Comparison of ENCODE assay signal across 16 mouse cellular contexts in the genomic region with DNA sequence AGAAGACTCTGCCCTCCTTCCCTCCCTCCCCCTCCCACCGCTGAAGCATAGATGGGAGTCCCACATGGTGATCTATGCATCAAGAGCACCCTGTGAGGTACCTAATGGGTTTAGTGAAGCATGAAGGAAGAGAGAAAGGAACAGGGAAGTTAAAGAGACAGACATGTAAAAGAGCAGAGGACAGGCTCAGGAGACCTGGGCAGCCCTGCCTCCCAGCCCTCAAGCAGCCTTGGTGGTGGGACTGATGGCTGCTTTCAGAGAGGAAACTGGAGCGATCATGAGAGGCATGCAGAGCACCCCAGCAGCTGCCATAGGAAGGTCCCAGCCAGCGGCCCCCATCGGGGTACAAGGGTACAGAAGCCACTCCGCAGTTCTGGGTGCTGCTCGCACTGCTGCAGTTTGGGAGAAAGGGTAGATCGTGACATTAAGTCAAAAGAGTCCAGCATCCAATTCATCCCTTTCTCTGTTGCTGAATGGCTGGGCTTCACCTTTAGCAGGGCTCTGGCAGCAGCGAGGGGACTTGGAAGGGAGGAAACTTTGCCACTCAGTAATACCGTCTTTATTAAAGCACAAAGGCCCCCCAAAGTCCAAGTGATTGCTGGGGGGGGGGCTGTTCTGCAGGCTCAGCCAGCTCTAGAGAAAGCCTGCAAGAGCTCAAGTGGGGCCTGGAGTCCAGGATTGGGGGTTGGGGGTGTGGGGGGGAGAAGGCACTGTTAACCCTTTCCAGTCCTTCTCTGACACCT. TPM values are rescaled to one million over a fixed set of nuclear protein-coding genes. Genes with fewer than 3 reads are reported as not detected.
DNase-seq lines count a peak whose midpoint lies in the region; ATAC-seq lines count a peak whose summit lies in the region.
"Had no signal": no experiment of that assay in that cellular context is flagged by ENCODE, and none has a peak within 500 bp of the region (broad histone marks: within the 10 kb centered on the region; RNA-seq: fewer than 3 reads in every experiment).

No protein-coding gene starts in this region.

- H3K9me3 ChIP-seq in forebrain, embryonic 11.5 days (ENCODE audit: control insufficient read depth, low read length), result no peaks in the 10 kb centered on the region
- H3K9me3 ChIP-seq in hindbrain, embryonic 16.5 days (ENCODE audit: control insufficient read depth, low read length), result no peaks in the 10 kb centered on the region
- H3K9me3 ChIP-seq in neural tube, embryonic 13.5 days, result no peaks in the 10 kb centered on the region
- H3K9me3 ChIP-seq: liver, embryonic 15.5 days had no signal

- H3K4me2 ChIP-seq in forebrain, embryonic 11.5 days (ENCODE audit: low read depth, low read length, severe bottlenecking), result peak overlapping the region; percentile 40; the same call in 1 of the 2 replicates
- H3K4me2 ChIP-seq in hindbrain, embryonic 16.5 days (ENCODE audit: low read length), result peak overlapping the region; percentile 27
- H3K4me2 ChIP-seq in neural tube, embryonic 13.5 days, result peak overlapping the region; percentile 37
- H3K4me2 ChIP-seq: liver, embryonic 15.5 days had no signal

- WGBS in forebrain, embryonic 11.5 days, result under 1% methylated on average over 9 of the region's 9 CpGs
- 3% methylated on average over 9 of the region's 9 CpGs for WGBS in hindbrain, embryonic 16.5 days
- 7% methylated on average over 9 of the region's 9 CpGs for WGBS in neural tube, embryonic 13.5 days

- H3K4me1 ChIP-seq in forebrain, embryonic 11.5 days (replicated peaks; ENCODE audit: control insufficient read depth, insufficient read depth, low read length), result peaks cover 15% of the 10 kb centered on the region
- H3K4me1 ChIP-seq in hindbrain, embryonic 16.5 days (ENCODE audit: control insufficient read depth, insufficient read depth, low read depth, low read length), result peaks cover 14% of the 10 kb centered on the region
- H3K4me1 ChIP-seq in neural tube, embryonic 13.5 days (replicated peaks), result peaks cover 19% of the 10 kb centered on the region
- H3K4me1 ChIP-seq: liver, embryonic 15.5 days had no signal

- H3K27me3 ChIP-seq in forebrain, embryonic 11.5 days (ENCODE audit: control insufficient read depth, insufficient read depth, low read length), result peaks cover 3% of the 10 kb centered on the region; the same call in 1 of the 2 replicates
- no peaks in the 10 kb centered on the region for H3K27me3 ChIP-seq in hindbrain, embryonic 16.5 days (replicated peaks; ENCODE audit: control insufficient read depth, insufficient read depth, low read length)
- H3K27me3 ChIP-seq in neural tube, embryonic 13.5 days, result peaks cover 67% of the 10 kb centered on the region

- H3K9ac ChIP-seq in forebrain, embryonic 11.5 days (ENCODE audit: low read length), result peak overlapping the region; percentile 37
- no peak overlapping the region for H3K9ac ChIP-seq in hindbrain, embryonic 16.5 days (ENCODE audit: low read depth, low read length)
- H3K9ac ChIP-seq in neural tube, embryonic 13.5 days, result peak overlapping the region; percentile 43
- H3K9ac ChIP-seq: liver, embryonic 15.5 days had no signal

- no peak overlapping the region for H3K27ac ChIP-seq in forebrain, embryonic 11.5 days (ENCODE audit: low read depth, low read length)
- peak overlapping the region; percentile 46 for H3K27ac ChIP-seq in hindbrain, embryonic 16.5 days (ENCODE audit: low read depth, low read length)
- H3K27ac ChIP-seq in neural tube, embryonic 13.5 days (replicated peaks), result peak overlapping the region; percentile 72
- H3K27ac ChIP-seq: liver, embryonic 15.5 days; macrophage had no signal

- peak; percentile 24; the same call in 1 of the 2 replicates for ATAC-seq in forebrain, embryonic 11.5 days (replicated peaks; ENCODE audit: low FRiP score)
- ATAC-seq in hindbrain, embryonic 16.5 days, result peak; percentile 91
- peak; percentile 84 for ATAC-seq in neural tube, embryonic 13.5 days (ENCODE audit: low read depth)
- no peak for ATAC-seq in cerebellum, adult (ENCODE audit: insufficient number of reproducible peaks, low FRiP score, low TSS enrichment)
- ATAC-seq in megakaryocyte progenitor cell, adult 5-6 weeks (replicated peaks; ENCODE audit: poor library complexity), result no peak
- no peak for ATAC-seq in erythroid progenitor cell, adult 5-6 weeks (replicated peaks; ENCODE audit: low FRiP score, poor library complexity, severe bottlenecking)

- peak; percentile 11 for DNase-seq in layer of hippocampus, adult 11-12 months (ENCODE audit: low spot score)
- no peak for DNase-seq in layer of hippocampus, postnatal 25 days (ENCODE audit: extremely low spot score in 1 of 2, low spot score in 1 of 2)
- no peak for DNase-seq in forebrain, embryonic 11.5 days (ENCODE audit: low spot score)
- DNase-seq: adrenal gland, postnatal 25 days; cerebellum, adult 18-20 months; gastrocnemius, postnatal 14 days; kidney, adult 2 months; thymus, adult 2 months had no signal

- H3K4me3 ChIP-seq in forebrain, embryonic 11.5 days (ENCODE audit: low read depth, low read length), result no peak overlapping the region
- H3K4me3 ChIP-seq in hindbrain, embryonic 16.5 days (ENCODE audit: low read length), result no peak overlapping the region
- H3K4me3 ChIP-seq in neural tube, embryonic 13.5 days, result no peak overlapping the region
- H3K4me3 ChIP-seq: liver, embryonic 15.5 days had no signal

- H3K36me3 ChIP-seq in forebrain, embryonic 11.5 days (ENCODE audit: control insufficient read depth, insufficient read depth, low read length), result no peaks in the 10 kb centered on the region
- no peaks in the 10 kb centered on the region for H3K36me3 ChIP-seq in hindbrain, embryonic 16.5 days (ENCODE audit: control insufficient read depth, insufficient read depth, low read length)
- H3K36me3 ChIP-seq in neural tube, embryonic 13.5 days, result no peaks in the 10 kb centered on the region
- H3K36me3 ChIP-seq: liver, embryonic 15.5 days had no signal

RNA-seq across cellular contexts. Expression of gene Slc6a11, which starts 43.5 kb away (rescaled TPM):
- total RNA-seq in layer of hippocampus, postnatal 25 days (2021), result 10 to 100 TPM; 92.1 to 98.6 TPM
- polyA plus RNA-seq in forebrain, embryonic 11.5 days (2014; fragmentation: Nextera tagmentation; extraction: Ambion mirVana), result 0.80 and 0.92 TPM in 2 replicates
- polyA plus RNA-seq in hindbrain, embryonic 16.5 days (2015; fragmentation: Nextera tagmentation; extraction: Ambion mirVana), result 109 and 136 TPM in 2 replicates
- 33.4 and 35.5 TPM in 2 replicates for polyA plus RNA-seq in neural tube, embryonic 13.5 days (2015; fragmentation: Nextera tagmentation; extraction: Ambion mirVana)
- not detected in 2 replicates for total RNA-seq in megakaryocyte progenitor cell, adult 5-6 weeks (2015)
- total RNA-seq in megakaryocyte progenitor cell, adult 5-6 weeks (2017), result not detected in 2 replicates
- not detected in 2 replicates for total RNA-seq in erythroid progenitor cell, adult 5-6 weeks (2015; ENCODE audit: low replicate concordance)
- not detected in 2 replicates for total RNA-seq in erythroid progenitor cell, adult 5-6 weeks (2017; ENCODE audit: low replicate concordance)
- polyA plus RNA-seq: heart, embryonic 16.5 days; kidney, adult 2 months; macrophage had no signal

Comparison
In these comparisons a context has a peak if more than half of its experiments do, and no peak if none do; other contexts are left out.
1. ATAC-seq: peak in forebrain, embryonic 11.5 days (single experiment), hindbrain, embryonic 16.5 days (single experiment) and neural tube, embryonic 13.5 days (single experiment); none in cerebellum, adult (single experiment), megakaryocyte progenitor cell, adult 5-6 weeks (single experiment) and erythroid progenitor cell, adult 5-6 weeks (single experiment).
2. RNA of gene Slc6a11, which starts 43.5 kb away (total RNA-seq): 92.1 to 98.6 TPM in layer of hippocampus, postnatal 25 days; not detected in megakaryocyte progenitor cell, adult 5-6 weeks and not detected in erythroid progenitor cell, adult 5-6 weeks; every median in the first group is over 10 times any median in the second.
3. Peak in every context shown above with its lines, with median percentiles within 50 percentile points of each other: H3K4me2 ChIP-seq.